Mouse (Mus musculus): ENCODE data around the gene Usp45.

DNA sequence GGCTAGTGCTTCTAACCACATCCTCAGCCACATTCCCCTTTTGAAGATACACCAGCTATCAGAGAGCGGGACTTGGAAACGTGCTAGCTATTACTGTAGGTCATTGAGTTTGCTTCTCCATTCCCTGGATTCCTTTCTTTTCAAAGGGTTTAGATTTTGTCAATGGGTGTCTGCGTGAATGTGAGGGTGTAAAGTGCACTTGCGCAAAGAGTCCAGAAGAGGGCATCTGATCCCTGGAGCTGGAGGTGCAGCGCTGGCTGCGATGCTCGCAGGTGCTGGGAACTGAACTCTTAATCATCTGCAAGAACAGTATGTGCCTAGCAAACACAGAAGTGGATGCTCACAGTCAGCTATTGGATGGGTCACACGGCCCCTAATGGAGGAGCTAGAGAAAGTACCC is 65.9 kb downstream of the Usp45 start:
- TF ChIP-seq USF1 (IDR thresholded peaks at IDR 0.05; ENCODE audit: low read depth) (no peak), POLR2A (IDR thresholded peaks at IDR 0.05; ENCODE audit: insufficient read length, low read depth) (no peak), CEBPB (IDR thresholded peaks at IDR 0.05; ENCODE audit: insufficient read depth, poor library complexity, severe bottlenecking) (no peak), MAX (IDR thresholded peaks at IDR 0.05; ENCODE audit: low read depth) (no peak), TCF12 (IDR thresholded peaks at IDR 0.05; ENCODE audit: insufficient read depth, poor library complexity, severe bottlenecking) (no peak), POLR2AphosphoS2 (IDR thresholded peaks at IDR 0.05; ENCODE audit: insufficient read length, low read depth) (no peak), SRF (IDR thresholded peaks at IDR 0.05; ENCODE audit: control insufficient read depth, insufficient read length, low read depth) (no peak), MYOD1 (IDR thresholded peaks at IDR 0.05; ENCODE audit: control insufficient read depth in 1 of 3, insufficient read length in 2 of 3, low read depth in 2 of 3) (no peak), MYOG (IDR thresholded peaks at IDR 0.05; ENCODE audit: control insufficient read depth in 1 of 3, insufficient read depth in 1 of 3, insufficient read length in 2 of 3, low read depth in 2 of 3) (no peak), REST (IDR thresholded peaks at IDR 0.05; ENCODE audit: insufficient read depth, insufficient read length) (no peak)
